Mouse (Mus musculus) stomach, postnatal 0 days (tissue): ENCODE results near the gene Zranb1.

Source experiments
- CTCF ChIP-seq: IDR thresholded peaks from 2 replicates; pipeline ENCODE4 v1.5.1; 2016; ENCODE audit warnings: antibody characterized with exemption, low read depth, mild to moderate bottlenecking, moderate library complexity
- EP300 ChIP-seq: optimal IDR thresholded peaks from 2 replicates; pipeline ENCODE3; 2016; ENCODE audit warnings: antibody characterized with exemption

GRCm38 (mm10) chr7:132882343-132882742 lies 48.6 kb upstream of the Zranb1 start:
- TF ChIP-seq CTCF = peak; percentile 66
- TF ChIP-seq EP300 = no peak
